Mouse (Mus musculus) lung, adult 2 months (tissue): Measurements from ENCODE around the gene Gm17622.

Experiments
- CTCF ChIP-seq: fragments of 200-500 bp; IDR thresholded peaks from 2 replicates; pipeline ENCODE4 v1.5.1; 2011; ENCODE audit warnings: mild to moderate bottlenecking, low read length, control low read depth; ENCODE audit not compliant: insufficient read depth
- POLR2A ChIP-seq: fragments of 200-500 bp; IDR thresholded peaks from 2 replicates; pipeline ENCODE4 v1.6.1; 2011; ENCODE audit warnings: low read depth, mild to moderate bottlenecking, control low read depth, low read length, borderline replicate concordance; ENCODE audit errors: extremely low read depth

DNA sequence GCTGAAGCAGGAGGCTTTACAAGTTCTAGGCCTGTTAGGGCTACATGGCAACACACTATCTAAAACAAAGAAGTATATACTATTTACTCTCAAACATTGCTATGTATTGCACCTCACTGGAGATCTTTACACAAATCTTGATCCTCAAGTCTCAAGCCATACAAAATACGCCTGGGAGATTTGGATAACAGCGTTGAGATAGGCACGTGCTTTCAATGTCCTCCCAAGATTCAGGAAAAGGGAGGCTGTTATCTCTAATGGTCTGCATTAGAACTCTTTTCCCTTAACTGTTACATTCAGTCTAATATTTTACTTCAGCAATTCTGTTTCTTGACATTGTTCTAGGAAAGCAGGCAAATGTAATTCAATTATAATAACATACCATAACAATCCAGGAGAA is 36.5 kb downstream of the Gm17622 start:
- TF ChIP-seq CTCF (no peak), POLR2A (no peak)
